ENCODE assay signal across 7 mouse cellular contexts in genomic region chr5:123256841-123257755, GRCm38 (mm10). TPM values are rescaled to one million over a fixed set of nuclear protein-coding genes. Genes with fewer than 3 reads are reported as not detected.
DNase-seq lines count a peak whose midpoint lies in the region; ATAC-seq and TF ChIP-seq lines count a peak whose summit lies in the region.

No protein-coding gene starts in this region.

- WGBS in heart, embryonic 13.5 days: 25% methylated on average over 23 of the region's 23 CpGs
- WGBS in stomach, embryonic 14.5 days: 28% methylated on average over 23 of the region's 23 CpGs

- intact Hi-C loops in gastrocnemius, postnatal 36 days (cut with DNase I): loop anchor here (10.0 kb wide), 1 partner anchor 188 kb away; no protein-coding TSS in a partner anchor

- H3K4me3 ChIP-seq in heart, embryonic 13.5 days: peak overlapping the region; percentile 34
- 0 out of 2 replicates have a peak overlapping the region, but pooled peaks have one; percentile 1 for H3K4me3 ChIP-seq in stomach, embryonic 14.5 days (ENCODE audit: low read depth, low read length)

- H3K36me3 ChIP-seq in heart, embryonic 13.5 days: no peaks in the 10 kb centered on the region
- no peaks in the 10 kb centered on the region for H3K36me3 ChIP-seq in stomach, embryonic 14.5 days (ENCODE audit: control insufficient read depth, insufficient read depth, low read length)

- no peak for ATAC-seq in heart, embryonic 13.5 days (ENCODE audit: extremely low read depth, insufficient number of reproducible peaks, low FRiP score, low TSS enrichment)
- no peak for ATAC-seq in stomach, embryonic 14.5 days (ENCODE audit: insufficient number of reproducible peaks, insufficient read depth, low FRiP score, low read depth)

- H3K4me1 ChIP-seq in heart, embryonic 13.5 days: peaks cover 7% of the 10 kb centered on the region
- H3K4me1 ChIP-seq in stomach, embryonic 14.5 days (ENCODE audit: control insufficient read depth, insufficient read depth, low read length): peaks cover 5% of the 10 kb centered on the region; the same call in 1 of the 2 replicates

- peak; percentile 92 for DNase-seq in brain, embryonic 14.5 days (ENCODE audit: low read depth)
- peak; percentile 67 for DNase-seq in embryo, embryonic 11 days
- peak; percentile 72 for DNase-seq in layer of hippocampus, adult 9-11 months
- DNase-seq in lung, postnatal 25 days (ENCODE audit: low spot score): peak; percentile 25
- DNase-seq in gastrocnemius, postnatal 36 days: no peak

- no peaks in the 10 kb centered on the region for H3K9me3 ChIP-seq in heart, embryonic 13.5 days
- no peaks in the 10 kb centered on the region for H3K9me3 ChIP-seq in stomach, embryonic 14.5 days (ENCODE audit: control insufficient read depth, low read depth, low read length)

- TF ChIP-seq CTCF in brain, embryonic 14.5 days (IDR thresholded peaks at IDR 0.05; ENCODE audit: borderline replicate concordance, extremely low read depth, insufficient read depth, insufficient read length): no peak

- peaks cover 11% of the 10 kb centered on the region; the same call in 1 of the 2 replicates for H3K27me3 ChIP-seq in heart, embryonic 13.5 days (replicated peaks)
- H3K27me3 ChIP-seq in stomach, embryonic 14.5 days (ENCODE audit: control insufficient read depth, insufficient read depth, low read length): no peaks in the 10 kb centered on the region

- H3K9ac ChIP-seq in heart, embryonic 13.5 days: peak overlapping the region; percentile 62
- no peak overlapping the region for H3K9ac ChIP-seq in stomach, embryonic 14.5 days (replicated peaks; ENCODE audit: low read depth, low read length)

- H3K4me2 ChIP-seq in heart, embryonic 13.5 days: peak overlapping the region; percentile 63
- peak overlapping the region; percentile 30; the same call in 1 of the 2 replicates for H3K4me2 ChIP-seq in stomach, embryonic 14.5 days (replicated peaks; ENCODE audit: low read depth, low read length)

- H3K27ac ChIP-seq in heart, embryonic 13.5 days (replicated peaks): no peak overlapping the region; the same call in 1 of the 2 replicates
- peak overlapping the region; percentile 36; the same call in 1 of the 2 replicates for H3K27ac ChIP-seq in stomach, embryonic 14.5 days (ENCODE audit: low read length)

- no peak for TF ChIP-seq POLR2A in brain, embryonic 14.5 days (IDR thresholded peaks at IDR 0.05; ENCODE audit: borderline replicate concordance, extremely low read depth, insufficient read depth, insufficient read length, poor library complexity, severe bottlenecking)

RNA-seq across cellular contexts. Expression of gene Wdr66, which starts 5.2 kb away (rescaled TPM):
- polyA plus RNA-seq in brain, embryonic 14.5 days (2012; rRNA removed): 2.1 and 2.7 TPM in 2 replicates
- polyA plus RNA-seq in heart, embryonic 13.5 days (2015; fragmentation: Nextera tagmentation; extraction: Ambion mirVana): 0.91 and 0.99 TPM in 2 replicates
- polyA plus RNA-seq in stomach, embryonic 14.5 days (2014; fragmentation: Nextera tagmentation; extraction: Ambion mirVana): 1.3 and 1.7 TPM in 2 replicates
- 1 to 10 TPM in 1 of 2 experiments, under 1 TPM in 1; 0.87 to 2.2 TPM for total RNA-seq in gastrocnemius, postnatal 36 days (2021)

Comparison
In these comparisons a context has a peak if more than half of its experiments do, and no peak if none do; other contexts are left out.
1. DNase-seq: peak in brain, embryonic 14.5 days (single experiment), embryo, embryonic 11 days (single experiment), layer of hippocampus, adult 9-11 months (single experiment) and lung, postnatal 25 days (single experiment); none in gastrocnemius, postnatal 36 days (0 of 2).